Mouse (Mus musculus) limb, embryonic 14.5 days (tissue): Measurements from ENCODE around the gene Mkln1. TPM values are rescaled to one million over a fixed set of nuclear protein-coding genes. Genes with fewer than 3 reads are reported as not detected.

Source experiments
- ATAC-seq: fragments of 200-750 bp; cut with Nextera tagmentation; 2 replicates; pipeline ENCODE4 v1.8.0; 2017; ENCODE audit warnings: low read depth, moderate number of reproducible peaks, moderate TSS enrichment; ENCODE audit not compliant: low FRiP score
- DNase-seq: peaks from one replicate; pipeline ENCODE4 v3.0.0-alpha.2; 2015; ENCODE audit warnings: low spot score
- H3K27ac ChIP-seq: fragments of 300-500 bp; sonication (generic); replicated peaks from 2 replicates; pipeline ENCODE4 v1.5.1; 2014; ENCODE audit warnings: low read depth, mild to moderate bottlenecking, low read length, moderate library complexity, mixed read lengths
- H3K27me3 ChIP-seq: fragments of 300-500 bp; sonication (generic); 2 replicates; pipeline ENCODE4 v1.6.1; 2014; ENCODE audit warnings: low read length, mixed read lengths; ENCODE audit not compliant: control insufficient read depth, insufficient read depth
- H3K36me3 ChIP-seq: fragments of 300-500 bp; sonication (generic); 2 replicates; pipeline ENCODE4 v1.6.1; 2014; ENCODE audit warnings: mild to moderate bottlenecking, low read length, moderate library complexity, mixed read lengths; ENCODE audit not compliant: control insufficient read depth, insufficient read depth
- H3K4me1 ChIP-seq: fragments of 300-500 bp; sonication (generic); 2 replicates; pipeline ENCODE4 v1.6.1; 2014; ENCODE audit warnings: antibody characterized with exemption, low read length, mixed read lengths; ENCODE audit not compliant: control insufficient read depth, insufficient read depth
- H3K4me2 ChIP-seq: fragments of 300-500 bp; sonication (generic); replicated peaks from 2 replicates; pipeline ENCODE4 v1.6.1; 2014; ENCODE audit warnings: low read depth, mild to moderate bottlenecking, low read length, moderate library complexity; ENCODE audit not compliant: severe bottlenecking
- H3K4me3 ChIP-seq: fragments of 300-500 bp; sonication (generic); replicated peaks from 2 replicates; pipeline ENCODE4 v1.5.1; 2014; ENCODE audit warnings: low read length
- H3K9ac ChIP-seq: fragments of 300-500 bp; sonication (generic); 2 replicates; pipeline ENCODE4 v1.6.1; 2014; ENCODE audit warnings: mild to moderate bottlenecking, low read depth, low read length, moderate library complexity; ENCODE audit not compliant: severe bottlenecking
- H3K9me3 ChIP-seq: fragments of 300-500 bp; sonication (generic); 2 replicates; pipeline ENCODE4 v1.6.1; 2016; ENCODE audit warnings: low read length; ENCODE audit not compliant: control insufficient read depth
- POLR2A ChIP-seq: fragments of 200-500 bp; IDR thresholded peaks from 2 replicates; pipeline ENCODE4 v1.8.0; 2012; ENCODE audit warnings: inconsistent platforms, mild to moderate bottlenecking, moderate library complexity, borderline replicate concordance; ENCODE audit not compliant: insufficient read depth, insufficient read length; ENCODE audit errors: extremely low read depth
- WGBS: fragments of 180-500 bp; shearing (Covaris S2); extraction: QIAGEN DNeasy Blood & Tissue Kit; methylation state at CpG from one replicate; pipeline ENCODE4 v1.1.7; 2014; 5-methylcytosine and 5-hydroxymethylcytosine counted together
- polyA plus RNA-seq, 2 experiments: library from polyadenylated mRNA; depleted of rRNA in 1 of 2; stranded (reverse) in 1 of 2; unstranded in 1 of 2; fragments of >200 nt; fragmentation: Nextera tagmentation in 1 of 2; extraction: Ambion mirVana in 1 of 2; gene quantifications; 2 replicates each; pipeline versions ENCODE4 v1.2.1 to v1.2.3; 2012 to 2014

The Mkln1 gene
- polyA plus RNA-seq, 2 experiments: 63.2 to 155 TPM

- H3K4me2 ChIP-seq: no peak overlapping the region
- 61% methylated on average over 10 of the region's 10 CpGs for WGBS
- no peak overlapping the region for H3K4me3 ChIP-seq
- DNase-seq: no peak
- ATAC-seq: no peak
- no peak for TF ChIP-seq POLR2A
- no peak overlapping the region for H3K27ac ChIP-seq
- H3K4me1 ChIP-seq: no peaks in the 10 kb centered on the region
- no peaks in the 10 kb centered on the region for H3K9me3 ChIP-seq
- no peaks in the 10 kb centered on the region for H3K27me3 ChIP-seq
- no peaks in the 10 kb centered on the region for H3K36me3 ChIP-seq
- no peak overlapping the region for H3K9ac ChIP-seq
Measured at GRCm38 (mm10) chr6:31367947-31368346, 30.6 kb upstream of the Mkln1 start.

GRCm38 (mm10) chr6:31368559-31368958 is 30.0 kb upstream of the Mkln1 start:
- Histone ChIP-seq H3K4me3 (no peak overlapping the region), H3K4me2 (no peak overlapping the region), H3K27ac (no peak overlapping the region), H3K4me1 (no peaks in the 10 kb centered on the region), H3K27me3 (no peaks in the 10 kb centered on the region), H3K36me3 (no peaks in the 10 kb centered on the region), H3K9me3 (no peaks in the 10 kb centered on the region), H3K9ac (no peak overlapping the region)
- DNase-seq (no peak), ATAC-seq (no peak)
- no peak for TF ChIP-seq POLR2A
- WGBS: 47% methylated on average over 1 of the region's 1 CpGs

- no peak overlapping the region for H3K27ac ChIP-seq
- no peaks in the 10 kb centered on the region for H3K27me3 ChIP-seq
- H3K4me3 ChIP-seq: no peak overlapping the region
- ATAC-seq (no peak), DNase-seq (no peak)
- no peaks in the 10 kb centered on the region for H3K36me3 ChIP-seq
- 56% methylated on average over 3 of the region's 3 CpGs for WGBS
- H3K4me1 ChIP-seq: no peaks in the 10 kb centered on the region
- no peaks in the 10 kb centered on the region for H3K9me3 ChIP-seq
- H3K9ac ChIP-seq: no peak overlapping the region
- H3K4me2 ChIP-seq: no peak overlapping the region
- TF ChIP-seq POLR2A: no peak
Measured at GRCm38 (mm10) chr6:31369875-31370274, 28.7 kb upstream of the Mkln1 start.

- H3K36me3 ChIP-seq: no peaks in the 10 kb centered on the region
- no peak for ATAC-seq
- no peak for TF ChIP-seq POLR2A
- DNase-seq: no peak
- no peak overlapping the region for H3K27ac ChIP-seq
- WGBS: 54% methylated on average over 14 of the region's 14 CpGs
- H3K27me3 ChIP-seq: no peaks in the 10 kb centered on the region
- H3K4me3 ChIP-seq: no peak overlapping the region
- H3K4me2 ChIP-seq: no peak overlapping the region
- H3K4me1 ChIP-seq: no peaks in the 10 kb centered on the region
- H3K9ac ChIP-seq: no peak overlapping the region
- H3K9me3 ChIP-seq: no peaks in the 10 kb centered on the region
Measured at GRCm38 (mm10) chr6:31370550-31371061, 27.9 kb upstream of the Mkln1 start.

DNA sequence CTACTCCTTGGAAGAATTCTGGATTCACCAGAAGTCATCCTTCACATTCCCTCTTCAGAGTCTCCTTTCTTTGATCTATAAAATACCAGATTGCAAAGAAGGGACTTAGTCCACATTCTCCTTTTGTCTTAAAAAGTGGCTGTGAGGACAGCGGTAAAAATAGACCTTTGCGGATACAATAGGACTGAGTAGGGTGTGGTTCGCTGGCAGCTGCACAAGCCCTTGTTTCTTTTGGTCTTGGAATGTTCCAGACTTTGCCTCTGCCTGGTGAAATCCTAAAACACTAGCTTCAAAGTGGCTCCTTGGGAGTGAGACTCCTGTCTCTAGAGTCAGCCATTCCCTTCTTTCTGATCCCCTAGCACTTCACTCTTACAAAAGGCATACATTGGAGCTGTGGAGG is 27.4 kb upstream of the Mkln1 start:
- Histone ChIP-seq H3K4me1 (no peaks in the 10 kb centered on the region), H3K4me2 (no peak overlapping the region), H3K27me3 (no peaks in the 10 kb centered on the region), H3K27ac (no peak overlapping the region), H3K4me3 (no peak overlapping the region), H3K9me3 (no peaks in the 10 kb centered on the region), H3K36me3 (no peaks in the 10 kb centered on the region), H3K9ac (no peak overlapping the region)
- ATAC-seq (no peak), DNase-seq (no peak)
- no peak for TF ChIP-seq POLR2A
- WGBS: 87% methylated on average over 3 of the region's 3 CpGs

DNA sequence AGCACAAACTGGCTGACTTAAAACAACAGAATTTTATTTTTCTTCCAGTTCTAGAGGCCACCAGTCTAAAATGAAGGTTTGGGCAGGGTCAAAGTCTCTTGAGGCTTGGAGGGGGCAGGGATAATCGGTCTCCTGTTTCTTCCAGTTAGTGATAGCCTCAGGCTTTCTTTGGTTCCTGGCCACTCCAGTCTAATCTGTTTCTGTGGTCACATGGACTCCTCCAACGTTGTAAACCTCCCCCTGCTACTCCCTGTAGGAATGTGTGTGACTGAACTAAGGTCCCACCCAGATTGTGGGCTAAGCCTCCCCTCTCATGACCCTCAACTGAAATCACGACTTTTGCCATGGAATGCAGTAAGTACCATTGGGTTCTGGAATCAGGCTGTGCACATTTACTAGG is 25.9 kb upstream of the Mkln1 start:
- H3K4me3 ChIP-seq: no peak overlapping the region
- H3K9ac ChIP-seq: no peak overlapping the region
- H3K27me3 ChIP-seq: no peaks in the 10 kb centered on the region
- H3K4me1 ChIP-seq: no peaks in the 10 kb centered on the region
- no peaks in the 10 kb centered on the region for H3K9me3 ChIP-seq
- H3K36me3 ChIP-seq: no peaks in the 10 kb centered on the region
- WGBS: 15% methylated on average over 3 of the region's 3 CpGs
- no peak overlapping the region for H3K4me2 ChIP-seq
- H3K27ac ChIP-seq: no peak overlapping the region
- DNase-seq: no peak
- no peak for TF ChIP-seq POLR2A
- no peak for ATAC-seq
